Mouse (Mus musculus): ENCODE measurements around the gene Tax1bp1. TPM values are rescaled to one million over a fixed set of nuclear protein-coding genes. Genes with fewer than 3 reads are reported as not detected.

Tax1bp1 gene
- polyA plus RNA-seq, 1 experiment from 2014 or later, result 98.3 TPM

- H3K36me3 ChIP-seq, result peaks cover under 1% of the 10 kb centered on the region; the same call in 1 of the 2 replicates
- no peak overlapping the region for H3K27ac ChIP-seq
- H3K4me2 ChIP-seq, result no peak overlapping the region
- H3K9ac ChIP-seq, result no peak overlapping the region
- peaks cover 6% of the 10 kb centered on the region for H3K4me1 ChIP-seq (replicated peaks)
- ATAC-seq (ENCODE audit: low read depth) (no peak), DNase-seq (no peak)
- H3K27me3 ChIP-seq, result no peaks in the 10 kb centered on the region
- no peak overlapping the region for H3K4me3 ChIP-seq (replicated peaks)
- no peaks in the 10 kb centered on the region for H3K9me3 ChIP-seq (replicated peaks)
- WGBS (ENCODE audit: insufficient replicate concordance), result 52% methylated on average over 3 of the region's 3 CpGs
Observed at GRCm38 (mm10) chr6:52775350-52775749, 61.8 kb downstream of the Tax1bp1 start.

- Histone ChIP-seq H3K4me3 (replicated peaks) (no peak overlapping the region), H3K27ac (no peak overlapping the region), H3K36me3 (no peaks in the 10 kb centered on the region), H3K9me3 (replicated peaks) (no peaks in the 10 kb centered on the region), H3K9ac (no peak overlapping the region), H3K4me2 (no peak overlapping the region), H3K27me3 (no peaks in the 10 kb centered on the region), H3K4me1 (replicated peaks) (no peaks in the 10 kb centered on the region)
- no peak for ATAC-seq (ENCODE audit: low read depth)
- 61% methylated on average over 8 of the region's 8 CpGs for WGBS (ENCODE audit: insufficient replicate concordance)
- no peak for DNase-seq
Observed at GRCm38 (mm10) chr6:52775956-52776355, 62.4 kb downstream of the Tax1bp1 start.

- no peak overlapping the region for H3K4me2 ChIP-seq
- WGBS (ENCODE audit: insufficient replicate concordance), result 73% methylated on average over 8 of the region's 8 CpGs
- no peak overlapping the region for H3K27ac ChIP-seq
- H3K4me3 ChIP-seq (replicated peaks), result no peak overlapping the region
- ATAC-seq (ENCODE audit: low read depth) (no peak), DNase-seq (no peak)
- H3K27me3 ChIP-seq, result no peaks in the 10 kb centered on the region
- H3K9ac ChIP-seq, result no peak overlapping the region
- H3K36me3 ChIP-seq, result no peaks in the 10 kb centered on the region
- no peaks in the 10 kb centered on the region for H3K4me1 ChIP-seq (replicated peaks)
- no peaks in the 10 kb centered on the region for H3K9me3 ChIP-seq (replicated peaks)
Observed at GRCm38 (mm10) chr6:52777034-52777433, 63.5 kb downstream of the Tax1bp1 start.

- DNase-seq, result no peak
- Histone ChIP-seq H3K4me2 (no peak overlapping the region), H3K9ac (no peak overlapping the region), H3K9me3 (replicated peaks) (no peaks in the 10 kb centered on the region), H3K4me3 (replicated peaks) (no peak overlapping the region), H3K36me3 (no peaks in the 10 kb centered on the region), H3K4me1 (replicated peaks) (no peaks in the 10 kb centered on the region), H3K27me3 (no peaks in the 10 kb centered on the region), H3K27ac (no peak overlapping the region)
- no peak for ATAC-seq (ENCODE audit: low read depth)
- WGBS (ENCODE audit: insufficient replicate concordance), result 65% methylated on average over 5 of the region's 5 CpGs
Observed at GRCm38 (mm10) chr6:52778523-52778922, 65.0 kb downstream of the Tax1bp1 start.

- H3K9me3 ChIP-seq (replicated peaks), result no peaks in the 10 kb centered on the region
- H3K36me3 ChIP-seq, result no peaks in the 10 kb centered on the region
- H3K9ac ChIP-seq, result no peak overlapping the region
- H3K4me1 ChIP-seq (replicated peaks), result no peaks in the 10 kb centered on the region
- H3K27ac ChIP-seq, result no peak overlapping the region
- DNase-seq (no peak), ATAC-seq (ENCODE audit: low read depth) (no peak)
- H3K4me2 ChIP-seq, result no peak overlapping the region
- H3K4me3 ChIP-seq (replicated peaks), result no peak overlapping the region
- WGBS (ENCODE audit: insufficient replicate concordance), result 79% methylated on average over 5 of the region's 5 CpGs
- H3K27me3 ChIP-seq, result no peaks in the 10 kb centered on the region
Observed at GRCm38 (mm10) chr6:52779546-52779945, 66.0 kb downstream of the Tax1bp1 start.

- Histone ChIP-seq H3K9ac (no peak overlapping the region), H3K27ac (no peak overlapping the region), H3K4me3 (replicated peaks) (no peak overlapping the region), H3K9me3 (replicated peaks) (no peaks in the 10 kb centered on the region), H3K4me2 (no peak overlapping the region), H3K27me3 (no peaks in the 10 kb centered on the region), H3K4me1 (replicated peaks) (peaks cover 5% of the 10 kb centered on the region; the same call in 1 of the 2 replicates), H3K36me3 (no peaks in the 10 kb centered on the region)
- WGBS (ENCODE audit: insufficient replicate concordance), result 75% methylated on average over 10 of the region's 10 CpGs
- ATAC-seq (ENCODE audit: low read depth), result no peak
- DNase-seq, result no peak
Observed at GRCm38 (mm10) chr6:52790316-52790715, 76.8 kb downstream of the Tax1bp1 start.

- H3K4me2 ChIP-seq, result no peak overlapping the region
- peaks cover 5% of the 10 kb centered on the region; the same call in 1 of the 2 replicates for H3K4me1 ChIP-seq (replicated peaks)
- no peaks in the 10 kb centered on the region for H3K36me3 ChIP-seq
- 62% methylated on average over 4 of the region's 4 CpGs for WGBS (ENCODE audit: insufficient replicate concordance)
- H3K27me3 ChIP-seq, result no peaks in the 10 kb centered on the region
- DNase-seq (no peak), ATAC-seq (ENCODE audit: low read depth) (no peak)
- H3K27ac ChIP-seq, result no peak overlapping the region
- H3K9me3 ChIP-seq (replicated peaks), result no peaks in the 10 kb centered on the region
- H3K9ac ChIP-seq, result no peak overlapping the region
- H3K4me3 ChIP-seq (replicated peaks), result no peak overlapping the region
Observed at GRCm38 (mm10) chr6:52790781-52791180, 77.3 kb downstream of the Tax1bp1 start.

GRCm38 (mm10) chr6:52792455-52792854, 78.9 kb downstream of the Tax1bp1 start:
- DNase-seq, result no peak
- no peak overlapping the region for H3K4me2 ChIP-seq
- no peak overlapping the region for H3K4me3 ChIP-seq (replicated peaks)
- no peak overlapping the region for H3K27ac ChIP-seq
- ATAC-seq (ENCODE audit: low read depth), result no peak
- H3K9ac ChIP-seq, result no peak overlapping the region
- H3K4me1 ChIP-seq (replicated peaks), result peaks cover 5% of the 10 kb centered on the region; the same call in 1 of the 2 replicates
- 55% methylated on average over 3 of the region's 3 CpGs for WGBS (ENCODE audit: insufficient replicate concordance)
- no peaks in the 10 kb centered on the region for H3K36me3 ChIP-seq
- H3K27me3 ChIP-seq, result no peaks in the 10 kb centered on the region
- H3K9me3 ChIP-seq (replicated peaks), result no peaks in the 10 kb centered on the region

GRCm38 (mm10) chr6:52795029-52795841, 81.7 kb downstream of the Tax1bp1 start:
- no peaks in the 10 kb centered on the region for H3K9me3 ChIP-seq (replicated peaks)
- 59% methylated on average over 16 of the region's 16 CpGs for WGBS (ENCODE audit: insufficient replicate concordance)
- H3K4me2 ChIP-seq, result no peak overlapping the region
- H3K27me3 ChIP-seq, result no peaks in the 10 kb centered on the region
- H3K4me1 ChIP-seq (replicated peaks), result peaks cover 5% of the 10 kb centered on the region; the same call in 1 of the 2 replicates
- H3K4me3 ChIP-seq (replicated peaks), result no peak overlapping the region
- no peaks in the 10 kb centered on the region for H3K36me3 ChIP-seq
- no peak overlapping the region for H3K27ac ChIP-seq
- DNase-seq (no peak), ATAC-seq (ENCODE audit: low read depth) (no peak)
- H3K9ac ChIP-seq, result no peak overlapping the region

- no peak overlapping the region for H3K27ac ChIP-seq
Observed at GRCm38 (mm10) chr6:52796035-52796598, 82.6 kb downstream of the Tax1bp1 start.

GRCm38 (mm10) chr6:52796691-52797090, 83.2 kb downstream of the Tax1bp1 start:
- ATAC-seq (ENCODE audit: low read depth) (no peak), DNase-seq (no peak)
- H3K4me3 ChIP-seq (replicated peaks), result no peak overlapping the region
- H3K4me1 ChIP-seq (replicated peaks), result peaks cover 3% of the 10 kb centered on the region
- H3K9ac ChIP-seq, result no peak overlapping the region
- no peak overlapping the region for H3K4me2 ChIP-seq
- no peaks in the 10 kb centered on the region for H3K9me3 ChIP-seq (replicated peaks)
- H3K36me3 ChIP-seq, result no peaks in the 10 kb centered on the region
- no peaks in the 10 kb centered on the region for H3K27me3 ChIP-seq
- no peak overlapping the region for H3K27ac ChIP-seq
- 59% methylated on average over 1 of the region's 1 CpGs for WGBS (ENCODE audit: insufficient replicate concordance)

More at GRCm38 (mm10) chr6:52796035-52796598, 82.6 kb downstream of the Tax1bp1 start:
- Histone ChIP-seq H3K9me3 (replicated peaks) (no peaks in the 10 kb centered on the region), H3K36me3 (no peaks in the 10 kb centered on the region), H3K4me3 (replicated peaks) (no peak overlapping the region), H3K4me1 (replicated peaks) (peaks cover 1% of the 10 kb centered on the region; the same call in 1 of the 2 replicates), H3K27me3 (no peaks in the 10 kb centered on the region), H3K4me2 (no peak overlapping the region), H3K9ac (no peak overlapping the region)
- ATAC-seq (ENCODE audit: low read depth), result no peak
- WGBS (ENCODE audit: insufficient replicate concordance), result 64% methylated on average over 9 of the region's 9 CpGs
- no peak for DNase-seq

Data from liver, embryonic 13.5 days (tissue).